Mouse (Mus musculus) erythroblast, adult 5-6 weeks (primary cell): ENCODE measurements around the gene Gm45208. TPM values are rescaled to one million over a fixed set of nuclear protein-coding genes. Genes with fewer than 3 reads are reported as not detected.

ENCODE experiments used
- ATAC-seq: replicated peaks from 2 replicates; pipeline ENCODE4 v1.8.0; 2016; ENCODE audit warnings: moderate number of reproducible peaks, mild to moderate bottlenecking, moderate TSS enrichment, inconsistent platforms; ENCODE audit not compliant: poor library complexity, low FRiP score, severe bottlenecking
- total RNA-seq, 2 experiments: library from RNA; stranded (forward) in 1 of 2; stranded (reverse) in 1 of 2; fragments of 150-400 nt in 1 of 2; fragments of 200-764, 138-1000 nt in 1 of 2; gene quantifications; 2 replicates each; pipeline versions ENCODE4 v1.2.3 to v1.2.4; 2015 to 2017; ENCODE audit warnings: low replicate concordance in 2 of 2

Gene Gm45208
- total RNA-seq, 2 experiments from 2014 or later: not detected

DNA sequence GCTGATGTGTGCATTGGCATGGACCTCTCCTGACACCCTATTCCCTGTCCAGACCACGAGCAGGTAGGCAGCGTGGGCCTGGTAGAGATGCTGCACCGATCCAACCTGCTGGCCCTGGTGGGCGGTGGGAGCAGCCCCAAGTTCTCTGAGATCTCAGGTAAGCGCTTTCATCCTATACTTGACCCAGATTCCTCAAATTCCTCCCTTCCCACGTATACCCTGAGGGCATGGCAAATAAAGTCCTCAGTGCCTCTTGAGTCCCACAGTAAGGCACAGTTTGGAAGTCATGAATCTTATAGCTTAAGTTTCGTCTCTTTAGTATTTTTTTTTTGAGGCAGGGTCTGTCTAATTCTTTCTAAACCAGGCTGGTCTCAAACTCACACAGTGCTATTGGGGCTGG is 2.1 kb downstream of the Gm45208 start:
- no peak for ATAC-seq

DNA sequence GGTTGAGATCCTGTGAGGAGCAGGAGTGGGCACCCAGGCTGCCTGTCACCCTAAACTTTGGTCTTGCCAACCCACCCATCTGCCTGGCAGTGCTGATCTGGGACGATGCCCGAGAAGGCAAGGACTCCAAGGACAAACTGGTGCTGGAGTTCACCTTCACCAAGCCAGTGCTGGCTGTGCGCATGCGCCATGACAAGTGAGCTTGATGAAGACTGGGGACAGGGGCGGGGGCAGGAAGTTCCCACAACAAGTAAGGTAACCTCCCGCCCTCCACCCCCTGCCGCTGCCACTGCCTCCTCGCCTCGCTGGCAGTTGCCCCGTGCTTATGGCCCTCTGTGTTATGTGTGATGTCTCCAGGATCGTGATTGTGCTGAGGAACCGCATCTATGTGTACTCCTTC is 3.8 kb downstream of the Gm45208 start:
- ATAC-seq: no peak

DNA sequence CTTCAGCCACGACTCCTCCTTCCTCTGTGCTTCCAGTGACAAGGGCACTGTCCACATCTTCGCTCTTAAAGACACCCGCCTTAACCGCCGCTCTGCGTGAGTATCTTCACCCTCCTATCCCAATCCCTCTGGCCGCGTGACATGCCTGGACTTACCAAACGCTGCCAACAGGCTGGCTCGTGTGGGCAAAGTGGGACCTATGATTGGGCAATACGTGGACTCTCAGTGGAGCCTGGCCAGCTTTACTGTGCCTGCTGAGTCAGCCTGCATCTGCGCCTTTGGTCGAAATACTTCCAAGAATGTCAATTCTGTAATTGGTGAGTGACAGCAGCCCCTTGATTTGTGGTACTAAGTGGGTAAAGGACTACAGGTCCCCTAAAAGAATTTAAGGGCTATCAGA is 5.1 kb downstream of the Gm45208 start:
- no peak for ATAC-seq

DNA sequence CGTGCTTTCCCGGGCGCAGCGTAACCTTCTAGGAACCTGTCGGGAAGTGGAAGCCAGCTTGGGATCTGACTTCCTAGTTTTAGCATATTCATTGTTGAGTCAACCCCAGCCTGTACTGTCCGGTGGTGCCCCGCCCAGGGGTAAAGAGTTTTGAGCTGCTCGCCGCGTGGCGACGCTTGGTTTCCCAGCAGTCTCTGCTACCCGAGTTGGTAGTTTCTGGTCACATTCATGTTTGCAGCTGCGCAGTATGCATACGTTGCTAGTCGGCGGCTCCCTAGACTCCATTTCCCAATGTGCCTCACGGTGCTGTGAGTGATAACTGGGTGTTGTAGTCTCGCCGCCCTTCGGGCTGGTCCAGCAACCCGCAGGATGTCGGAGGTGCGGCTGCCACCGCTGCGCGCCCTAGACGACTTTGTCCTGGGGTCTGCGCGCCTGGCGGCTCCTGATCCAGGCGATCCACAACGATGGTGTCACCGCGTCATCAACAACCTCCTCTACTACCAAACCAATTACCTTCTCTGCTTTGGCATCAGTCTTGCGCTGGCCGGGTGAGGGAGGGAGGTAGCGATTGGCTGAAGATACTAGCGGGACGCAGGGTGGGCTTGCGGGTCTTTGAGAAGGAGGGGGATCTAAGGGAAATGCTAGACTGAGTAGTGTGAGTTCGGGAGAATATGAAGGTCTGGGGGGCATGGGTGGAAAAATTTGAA is 6.3 kb downstream of the Gm45208 start, which contains the start of gene Praf2:
TSS of gene Praf2 (plus strand) at position 225 of the 707 bp plus-strand sequence.
- peak; percentile 93 for ATAC-seq

DNA sequence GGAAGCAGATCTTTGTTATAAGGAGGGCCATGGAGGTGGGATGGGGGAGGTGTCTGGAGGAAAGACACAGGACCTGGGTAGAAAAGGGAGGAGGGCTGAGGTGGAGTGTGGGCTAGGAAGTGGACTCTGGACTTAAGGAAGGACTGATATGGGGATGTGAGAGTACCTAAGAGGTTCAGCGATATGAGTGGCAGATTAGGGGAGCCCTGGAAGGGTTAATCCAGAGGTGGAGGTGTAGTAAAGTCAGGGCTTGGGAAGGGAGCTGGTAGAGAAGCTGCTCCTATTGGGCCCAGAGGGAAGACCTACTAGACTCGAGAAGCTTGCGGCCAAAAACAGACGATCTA is 6.8 kb downstream of the Gm45208 start:
- no peak for ATAC-seq

DNA sequence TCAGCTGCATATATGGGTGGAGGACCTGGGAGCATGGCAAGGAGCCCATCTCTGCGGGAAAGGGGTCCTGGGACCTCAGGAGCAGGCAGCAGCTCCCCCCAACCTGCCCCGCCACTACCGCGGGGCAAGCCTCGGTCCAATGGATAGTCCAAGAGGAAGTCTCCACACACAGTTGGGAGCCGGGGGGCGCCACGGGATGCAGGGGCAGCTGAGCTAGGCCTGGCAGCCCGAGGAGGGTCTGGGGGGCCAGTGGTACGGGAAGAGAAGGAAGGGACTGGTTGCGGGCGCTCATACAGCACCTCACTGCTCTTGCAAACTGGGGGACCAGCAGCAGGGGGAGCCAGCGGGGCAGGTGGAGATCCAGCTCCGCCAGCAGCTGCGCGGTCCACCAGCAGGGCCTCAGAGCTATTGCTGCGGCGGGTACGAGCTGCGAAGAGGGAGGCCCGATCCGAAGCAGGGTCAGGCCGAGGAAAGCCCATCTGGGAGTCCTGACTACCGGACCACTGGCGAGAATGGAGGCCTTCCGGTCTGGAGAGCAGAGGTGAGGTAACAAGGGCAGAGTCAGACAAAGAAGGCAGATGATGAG is 11.6 kb downstream of the Gm45208 start:
- ATAC-seq: peak; percentile 94

DNA sequence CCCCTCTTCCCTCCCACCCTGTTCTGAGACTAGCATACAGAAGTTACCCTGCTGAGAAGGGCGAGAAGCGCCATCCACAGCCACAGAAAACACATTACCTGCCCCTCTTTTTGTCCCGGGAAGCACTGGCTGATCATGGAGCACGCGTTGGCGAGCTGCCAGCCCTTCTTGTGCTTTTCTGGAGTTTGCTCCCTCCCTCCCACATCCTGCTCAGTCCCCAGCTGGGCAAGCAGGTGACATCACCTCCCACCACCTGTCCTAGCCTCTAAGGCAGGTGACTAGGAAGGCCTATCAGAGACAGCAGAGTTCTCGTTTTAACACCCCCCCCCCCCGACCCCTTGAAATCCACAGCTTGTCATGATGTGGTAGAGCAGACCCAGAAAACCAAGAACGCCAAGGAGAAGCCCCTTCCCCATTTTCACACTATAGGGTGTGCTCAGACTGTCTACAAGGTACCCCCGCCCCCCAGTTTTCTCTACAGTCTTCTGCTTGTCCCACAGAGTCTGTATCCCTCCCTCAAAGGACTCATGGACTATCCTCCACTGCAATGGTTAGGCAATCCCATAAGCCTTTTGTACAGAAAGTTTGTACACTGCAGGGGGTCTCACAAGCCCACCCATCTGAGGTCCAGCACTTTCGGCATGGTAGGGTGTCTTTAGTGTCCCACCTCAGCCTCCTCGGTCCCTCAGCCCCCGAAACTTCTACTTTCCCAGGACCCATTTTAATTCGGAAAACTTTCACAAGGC is 17.5 kb downstream of the Gm45208 start:
- ATAC-seq: no peak

DNA sequence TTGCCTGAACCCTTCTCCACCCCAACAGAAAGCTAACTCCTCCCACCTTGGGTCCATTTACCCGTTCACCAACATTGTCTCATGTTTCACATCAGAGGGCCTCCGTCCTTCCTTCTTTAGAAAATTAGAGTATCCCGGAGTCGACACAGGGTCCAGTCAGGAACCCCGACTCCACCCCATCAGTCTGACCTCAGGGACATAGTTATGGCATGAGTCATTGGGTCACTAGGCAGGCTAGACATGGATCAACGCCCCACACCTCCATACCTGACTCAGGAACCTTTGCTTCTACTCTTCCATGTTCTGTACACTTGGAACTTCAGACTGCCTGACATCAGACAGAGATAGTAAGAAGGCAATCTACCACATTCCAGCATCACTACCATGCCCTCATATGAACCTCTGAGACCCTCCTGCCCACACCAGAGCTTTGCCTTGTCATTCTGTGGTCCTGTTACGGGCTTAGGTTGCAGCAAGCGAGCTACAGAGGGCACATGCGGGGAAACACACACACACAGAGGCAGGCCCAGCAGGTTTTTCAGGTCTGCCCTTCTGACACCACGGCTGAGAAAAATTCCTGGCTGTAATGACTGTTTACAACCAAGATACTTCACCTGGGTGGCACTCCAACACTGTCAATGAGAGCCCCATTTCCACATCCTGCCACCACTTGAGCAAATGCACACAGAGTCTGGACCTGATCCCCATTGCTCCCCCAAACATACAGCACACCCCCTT is 18.2 kb downstream of the Gm45208 start:
- ATAC-seq: no peak

DNA sequence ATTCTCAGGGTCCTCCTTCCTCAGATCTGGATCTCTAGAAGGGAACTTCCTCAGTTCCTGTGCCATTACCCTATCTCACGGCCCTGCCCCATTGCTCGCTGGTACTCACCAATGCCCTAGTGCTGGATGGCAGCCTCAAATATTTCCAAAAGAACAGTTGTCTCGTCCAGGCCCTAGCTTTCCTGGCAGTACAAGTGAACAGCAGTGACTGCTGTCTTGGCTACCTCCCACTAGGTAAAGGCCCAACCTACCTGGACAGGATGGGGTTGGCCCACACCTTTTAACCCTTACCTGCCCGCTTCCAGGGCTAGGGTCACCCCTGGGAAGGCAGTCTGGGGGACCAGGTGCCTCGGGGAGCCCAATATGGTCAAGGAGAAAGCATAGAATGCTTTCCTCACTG is 19.1 kb downstream of the Gm45208 start:
- ATAC-seq: no peak

DNA sequence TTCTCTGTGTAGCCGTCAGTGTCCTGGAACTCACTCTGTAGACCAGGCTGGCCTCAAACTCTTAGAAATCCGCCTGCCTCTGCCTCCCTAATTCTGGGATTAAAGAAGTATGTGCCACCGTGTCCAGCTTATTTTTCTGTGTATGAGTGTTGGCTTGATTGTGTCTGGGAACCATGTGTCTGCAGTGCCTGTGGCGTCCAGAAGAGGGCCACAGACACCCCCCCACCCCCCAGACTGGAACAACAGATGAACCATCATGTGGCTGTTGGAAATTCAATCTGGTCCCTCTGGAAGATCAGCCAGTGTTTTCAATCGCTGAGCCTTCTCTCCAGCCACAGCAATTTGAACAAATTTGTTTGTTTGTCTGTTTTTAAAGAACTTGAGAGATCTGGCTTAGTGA is 21.4 kb downstream of the Gm45208 start:
- peak; percentile 35; the same call in 1 of the 2 replicates for ATAC-seq

DNA sequence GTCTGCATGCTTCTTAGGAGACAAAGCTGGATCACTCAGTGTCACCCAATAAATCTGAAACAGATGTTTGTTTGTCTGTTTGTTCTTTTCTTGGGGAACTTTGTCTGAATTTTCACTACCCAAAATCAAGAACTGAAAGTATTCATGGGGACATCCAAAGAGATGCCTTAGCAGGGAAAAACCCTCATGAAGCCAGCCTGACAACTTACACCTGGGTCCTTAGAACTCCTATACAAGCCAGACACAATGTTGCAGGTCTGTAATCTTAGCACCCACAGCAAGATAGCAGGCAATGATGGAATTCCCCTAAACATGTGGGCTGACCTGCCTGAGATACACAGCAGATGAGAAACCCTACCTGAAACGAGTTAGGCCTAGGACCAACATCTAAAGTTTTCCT is 22.9 kb downstream of the Gm45208 start:
- no peak for ATAC-seq

DNA sequence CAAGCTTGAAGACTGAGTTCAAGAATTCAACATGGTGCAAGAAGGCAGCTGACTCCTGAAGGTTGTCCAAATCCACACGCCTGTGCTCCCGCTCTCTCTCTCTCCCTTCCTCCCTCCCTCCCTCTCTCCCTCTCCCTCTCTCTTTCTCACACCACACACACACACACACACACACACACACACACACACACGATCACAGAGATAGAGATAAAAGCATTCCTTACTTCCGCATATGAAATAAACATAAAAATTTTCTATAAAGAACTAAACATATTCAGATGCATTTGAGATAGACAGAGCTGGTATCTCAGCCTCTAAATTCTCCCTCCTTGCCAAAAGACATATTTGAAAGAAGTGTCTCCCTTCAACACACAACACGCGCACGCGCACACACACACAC is 23.4 kb downstream of the Gm45208 start:
- no peak for ATAC-seq

DNA sequence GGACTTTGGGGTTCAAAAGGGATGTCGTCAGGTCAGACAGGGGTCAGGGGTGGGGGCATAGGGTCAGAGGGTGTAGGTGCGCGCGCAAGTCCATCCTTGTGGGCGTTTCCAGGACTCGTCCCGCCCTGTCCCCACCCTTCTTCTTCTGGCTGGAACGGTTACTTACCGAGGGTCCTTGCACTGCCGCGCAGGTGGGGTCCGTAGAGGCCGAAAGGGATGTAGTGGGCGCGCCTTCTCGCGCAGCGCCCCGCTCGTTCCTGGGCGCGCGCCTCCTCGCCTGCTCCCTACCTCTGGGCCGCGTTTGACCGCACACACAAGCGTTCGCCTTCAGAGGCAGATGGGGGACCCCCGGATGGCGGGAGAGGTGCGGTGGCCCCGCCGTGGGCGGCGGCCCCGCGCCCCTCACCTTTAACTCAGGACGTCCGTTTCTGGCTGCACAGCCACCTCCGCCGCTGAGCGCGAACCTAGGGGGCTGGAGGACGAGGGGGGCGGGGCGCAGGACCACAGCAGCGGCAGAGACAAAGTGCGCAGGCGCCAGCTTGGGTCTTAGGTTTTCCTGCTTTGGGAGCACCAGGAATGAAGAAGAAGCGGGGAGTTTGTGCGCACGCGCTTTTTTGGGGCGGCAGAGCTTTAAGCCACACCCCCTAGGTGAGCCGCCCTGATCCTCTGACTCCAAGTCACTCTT is 28.5 kb downstream of the Gm45208 start, which contains the start of gene Ccdc120:
TSS of gene Ccdc120 (minus strand) at position 474 of the 685 bp plus-strand sequence.
- ATAC-seq: no peak

DNA sequence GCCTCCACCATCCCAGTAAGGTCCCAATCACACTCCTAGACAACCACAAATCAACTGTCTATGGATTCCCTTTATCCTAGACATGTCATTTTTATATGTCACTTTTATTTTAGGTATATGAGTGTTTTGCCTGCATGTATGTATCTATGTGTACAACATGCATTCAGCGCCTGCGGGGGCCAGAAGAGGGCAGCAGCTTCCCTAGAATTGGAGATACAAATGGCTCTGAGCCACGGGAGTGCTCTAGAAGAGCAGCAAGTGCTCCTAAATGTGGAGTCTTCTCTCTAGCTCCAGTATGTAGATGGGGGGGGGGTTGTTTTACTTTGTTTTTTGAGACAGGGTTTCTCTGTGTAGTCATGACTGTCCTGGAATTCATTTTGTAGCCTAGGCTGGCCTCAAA is 31.6 kb downstream of the Gm45208 start:
- peak; percentile 88 for ATAC-seq

DNA sequence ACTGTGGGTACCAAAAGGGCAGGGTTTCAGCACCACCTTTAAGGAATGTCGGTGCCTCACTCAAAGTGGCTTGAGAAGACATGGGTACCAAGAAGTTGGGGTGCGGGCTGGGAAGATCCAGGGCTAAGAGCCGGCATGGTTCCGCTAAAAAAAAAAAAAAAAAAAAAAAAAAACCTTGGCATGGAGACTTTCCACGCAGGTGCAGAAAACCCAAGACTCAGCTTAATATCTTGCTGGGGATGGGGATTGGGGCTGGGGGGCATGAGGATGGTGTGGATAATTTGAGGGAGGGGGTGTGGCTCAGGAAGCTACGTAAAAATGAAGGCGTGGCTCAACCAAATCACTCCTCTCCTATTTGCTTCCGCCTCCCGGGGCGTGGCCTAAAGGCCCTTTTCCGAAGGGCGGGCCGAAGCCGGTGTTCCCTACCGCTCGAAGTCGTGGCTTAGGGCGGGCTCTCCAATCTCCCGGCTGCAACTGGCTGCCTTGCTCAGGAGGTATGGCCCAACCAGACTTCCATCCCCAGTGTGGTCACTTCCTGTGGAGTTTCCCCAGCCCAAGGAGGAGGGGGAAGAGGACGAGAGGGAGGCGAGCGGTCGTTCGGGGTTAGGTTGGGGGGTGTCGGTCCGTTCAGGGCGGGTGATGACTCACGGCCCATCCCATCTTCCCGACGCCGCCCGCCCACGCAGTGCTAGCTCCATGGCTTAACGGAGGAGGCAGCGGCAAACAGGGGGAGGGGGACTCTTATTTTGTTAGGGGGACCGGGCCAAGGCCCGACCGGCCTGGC is 40.3 kb downstream of the Gm45208 start, which contains the start of gene Tfe3:
TSS of gene Tfe3 (plus strand) at position 424 of the 784 bp plus-strand sequence.
- peak; percentile 94 for ATAC-seq

DNA sequence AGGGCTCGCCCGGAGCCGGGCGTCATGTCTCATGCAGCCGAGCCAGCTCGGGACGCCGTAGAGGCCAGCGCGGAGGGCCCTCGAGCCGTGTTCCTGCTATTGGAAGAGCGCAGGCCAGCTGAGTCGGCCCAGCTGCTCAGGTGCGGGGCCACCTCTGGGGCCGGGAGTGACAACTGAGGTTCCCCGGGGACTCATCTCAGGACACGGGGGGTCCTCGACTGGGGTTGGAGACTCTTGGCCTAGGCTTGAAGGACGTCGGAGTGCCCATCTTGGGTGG is 40.8 kb downstream of the Gm45208 start:
- ATAC-seq: peak; percentile 60

DNA sequence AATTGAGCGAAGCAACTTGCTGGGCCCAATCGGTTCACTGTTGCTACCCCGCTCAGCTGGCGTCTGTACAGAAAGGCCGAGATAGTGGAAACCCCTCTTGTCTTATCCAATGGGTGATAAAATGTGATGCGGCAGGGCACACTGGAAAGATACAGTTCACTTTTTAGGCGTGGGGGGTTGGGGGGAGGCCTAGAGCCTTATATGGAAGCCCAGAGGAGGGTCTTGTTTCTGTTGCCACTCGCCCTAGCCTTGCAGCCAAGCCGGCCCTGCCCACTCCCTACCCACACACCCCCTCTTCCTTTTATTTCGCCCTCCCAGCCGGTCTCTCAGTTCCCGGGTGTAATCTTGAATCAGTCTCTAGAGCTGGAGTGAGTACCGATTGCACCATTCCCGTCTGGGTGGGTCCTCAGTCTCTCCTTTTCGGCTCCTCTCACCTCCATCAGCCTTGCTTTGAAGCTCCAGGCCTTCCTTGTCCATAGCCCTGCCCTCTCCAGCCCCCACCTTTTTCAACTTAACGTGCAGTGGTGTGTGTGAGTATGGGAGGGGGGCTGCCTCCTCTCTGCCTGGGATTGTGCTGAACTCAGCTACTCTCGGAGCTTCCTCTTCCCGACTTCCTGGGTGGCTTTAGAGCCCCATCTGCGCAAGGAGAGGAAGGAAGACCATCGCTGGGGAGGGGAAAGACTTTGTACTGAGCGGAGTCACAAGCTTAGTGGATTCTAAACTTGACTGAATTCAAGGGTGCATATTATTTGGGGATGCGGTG is 41.8 kb downstream of the Gm45208 start:
- ATAC-seq: no peak

DNA sequence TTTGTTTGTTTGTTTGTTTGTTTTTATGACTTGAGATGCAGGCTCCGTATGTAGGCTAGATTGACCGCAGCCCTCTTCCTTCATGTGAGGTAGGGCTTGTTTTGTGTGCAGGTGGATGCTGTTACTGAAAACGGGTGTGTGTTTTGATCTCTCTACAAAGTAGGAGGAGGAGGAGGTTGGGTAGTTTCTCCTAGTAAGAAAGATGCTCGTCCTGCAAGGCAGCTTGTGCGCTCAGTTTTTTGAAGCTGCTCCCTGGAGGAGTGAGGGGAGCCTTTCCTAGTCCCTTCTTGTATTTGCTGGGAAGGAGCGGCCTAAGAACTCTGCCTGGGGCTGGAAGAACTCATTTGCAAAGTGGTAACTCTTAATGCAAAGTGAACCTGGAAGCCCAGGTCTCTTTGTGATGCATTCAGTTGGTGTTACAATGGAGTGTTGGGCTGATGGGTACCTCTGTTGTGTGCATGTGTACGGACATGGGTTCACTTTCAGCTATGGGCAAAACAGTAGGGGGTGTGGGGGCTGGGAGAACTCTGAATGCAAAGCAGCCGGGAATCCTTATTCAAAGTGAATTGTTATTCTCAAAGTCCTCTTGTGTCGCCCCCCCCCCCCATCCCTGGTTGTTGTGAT is 42.7 kb downstream of the Gm45208 start:
- ATAC-seq: no peak
